Mouse (Mus musculus): ENCODE data around the gene Gm45140. TPM values are rescaled to one million over a fixed set of nuclear protein-coding genes. Genes with fewer than 3 reads are reported as not detected.

Gene Gm45140
- total RNA-seq, 2 experiments from 2014 or later, result 1.4 to 1.9 TPM

GRCm38 (mm10) chr6:87750184-87750910, 85.2 kb downstream of the Gm45140 start:
- DNase-seq (ENCODE audit: low spot score in 2 of 2), result no peak
- intact Hi-C loops (cut with DNase I), result no loop called here

- DNase-seq (ENCODE audit: low spot score in 2 of 2), result no peak
- intact Hi-C loops (cut with DNase I), result no loop called here
Measured at GRCm38 (mm10) chr6:87748531-87748930, 87.1 kb downstream of the Gm45140 start.

GRCm38 (mm10) chr6:87748078-87748477, 87.5 kb downstream of the Gm45140 start:
- intact Hi-C loops (cut with DNase I), result no loop called here
- no peak for DNase-seq (ENCODE audit: low spot score in 2 of 2)

GRCm38 (mm10) chr6:87746849-87747248, 88.7 kb downstream of the Gm45140 start:
- intact Hi-C loops (cut with DNase I), result no loop called here

GRCm38 (mm10) chr6:87746059-87746458, 89.5 kb downstream of the Gm45140 start:
- intact Hi-C loops (cut with DNase I), result no loop called here
- no peak for DNase-seq (ENCODE audit: low spot score in 2 of 2)

More at GRCm38 (mm10) chr6:87746849-87747248, 88.7 kb downstream of the Gm45140 start:
- DNase-seq (ENCODE audit: low spot score in 2 of 2), result no peak

- intact Hi-C loops (cut with DNase I), result no loop called here
- no peak for DNase-seq (ENCODE audit: low spot score in 2 of 2)
Measured at GRCm38 (mm10) chr6:87745301-87745700, 90.3 kb downstream of the Gm45140 start.

- DNase-seq (ENCODE audit: low spot score in 2 of 2), result no peak
- intact Hi-C loops (cut with DNase I), result no loop called here
Measured at GRCm38 (mm10) chr6:87744632-87745031, 91.0 kb downstream of the Gm45140 start.

- no peak for DNase-seq (ENCODE audit: low spot score in 2 of 2)
Measured at GRCm38 (mm10) chr6:87743281-87743680, 92.3 kb downstream of the Gm45140 start.

GRCm38 (mm10) chr6:87742804-87743203, 92.8 kb downstream of the Gm45140 start:
- intact Hi-C loops (cut with DNase I), result no loop called here
- DNase-seq (ENCODE audit: low spot score in 2 of 2), result no peak

More at GRCm38 (mm10) chr6:87743281-87743680, 92.3 kb downstream of the Gm45140 start:
- intact Hi-C loops (cut with DNase I), result no loop called here

- no peak for DNase-seq (ENCODE audit: low spot score in 2 of 2)
- intact Hi-C loops (cut with DNase I), result no loop called here
Measured at GRCm38 (mm10) chr6:87741978-87742377, 93.6 kb downstream of the Gm45140 start.

- DNase-seq (ENCODE audit: low spot score in 2 of 2), result no peak
- intact Hi-C loops (cut with DNase I), result no loop called here
Measured at GRCm38 (mm10) chr6:87740496-87740895, 95.1 kb downstream of the Gm45140 start.

- intact Hi-C loops (cut with DNase I), result no loop called here
- DNase-seq (ENCODE audit: low spot score in 2 of 2), result no peak
Measured at GRCm38 (mm10) chr6:87739898-87740297, 95.7 kb downstream of the Gm45140 start.

Other genes starting within 250 kb of the Gm45140 start
- gene Prokr1, start 245.1 kb downstream of the Gm45140 start, total RNA-seq (2021), result under 1 TPM; 0.16 to 0.23 TPM
- 1 to 10 TPM; 7.9 to 8.1 TPM for gene Aplf, start 163.6 kb downstream of the Gm45140 start, total RNA-seq (2021)
- 1 to 10 TPM; 3.4 to 4.5 TPM for gene Efcc1, start 104.9 kb downstream of the Gm45140 start, total RNA-seq (2021)
- 1 to 10 TPM in 1 of 2 experiments, under 1 TPM in 1; 0.92 to 1.1 TPM for gene Gp9, start 57.7 kb downstream of the Gm45140 start, total RNA-seq (2021)
- 10 to 100 TPM; 18.6 to 19.8 TPM for gene Rab43, start 23.6 kb downstream of the Gm45140 start, total RNA-seq (2021)
- gene Isy1, start 3.0 kb upstream of the Gm45140 start, total RNA-seq (2021), result 10 to 100 TPM; 27.6 to 31.2 TPM
- 100 to 1,000 TPM; 250 to 258 TPM for gene Cnbp, start 15.3 kb upstream of the Gm45140 start, total RNA-seq (2021)
- 100 to 1,000 TPM; 212 to 218 TPM for gene Copg1, start 52.0 kb upstream of the Gm45140 start, total RNA-seq (2021)
- 10 to 100 TPM; 25.8 to 27.8 TPM for gene Hmces, start 78.1 kb upstream of the Gm45140 start, total RNA-seq (2021)
- 10 to 100 TPM; 59.2 to 60.8 TPM for gene H1fx, start 145.8 kb upstream of the Gm45140 start, total RNA-seq (2021)
- 100 to 1,000 TPM; 330 to 341 TPM for gene Rab7, start 209.5 kb upstream of the Gm45140 start, total RNA-seq (2021)
- gene Rpn1, start 248.7 kb upstream of the Gm45140 start, total RNA-seq (2021), result 100 to 1,000 TPM; 184 to 185 TPM